Mouse (Mus musculus): ENCODE results near the gene Adamts4. TPM values are rescaled to one million over a fixed set of nuclear protein-coding genes. Genes with fewer than 3 reads are reported as not detected.
"Not testable (repeated sequence)": the region's sequence is repeated elsewhere in the genome, so short reads cannot be mapped to it uniquely, and the experiment has no call there.

The Adamts4 gene
- total RNA-seq, 2 experiments from 2014 or later, result 0.48 to 0.90 TPM

- no peak for DNase-seq (ENCODE audit: low spot score)
Observed at GRCm38 (mm10) chr1:171230215-171230614, 20.0 kb upstream of the Adamts4 start.

GRCm38 (mm10) chr1:171231844-171232243 lies 18.4 kb upstream of the Adamts4 start:
- no peak for DNase-seq (ENCODE audit: low spot score)

GRCm38 (mm10) chr1:171232348-171232747 lies 17.9 kb upstream of the Adamts4 start:
- no peak for DNase-seq (ENCODE audit: low spot score)

GRCm38 (mm10) chr1:171232800-171233730 lies 17.2 kb upstream of the Adamts4 start:
- DNase-seq (ENCODE audit: low spot score), result no peak

- no peak for DNase-seq (ENCODE audit: low spot score)
Observed at GRCm38 (mm10) chr1:171234126-171234525, 16.1 kb upstream of the Adamts4 start, which contains the start of gene Fcer1g. Gene Fcer1g (minus strand): TSS chr1:171234365.

- no peak for DNase-seq (ENCODE audit: low spot score)
Observed at GRCm38 (mm10) chr1:171234538-171234937, 15.7 kb upstream of the Adamts4 start.

- DNase-seq (ENCODE audit: low spot score), result no peak
Observed at GRCm38 (mm10) chr1:171235791-171236190, 14.4 kb upstream of the Adamts4 start.

GRCm38 (mm10) chr1:171237438-171237837 lies 12.8 kb upstream of the Adamts4 start:
- DNase-seq (ENCODE audit: low spot score), result no peak

GRCm38 (mm10) chr1:171238463-171238862 lies 11.8 kb upstream of the Adamts4 start:
- peak; percentile 72 for DNase-seq (ENCODE audit: low spot score)

GRCm38 (mm10) chr1:171239992-171240744 lies 10.1 kb upstream of the Adamts4 start:
- peak; percentile 89 for DNase-seq (ENCODE audit: low spot score)

- no peak for DNase-seq (ENCODE audit: low spot score)
Observed at GRCm38 (mm10) chr1:171240911-171241310, 9.3 kb upstream of the Adamts4 start.

- DNase-seq (ENCODE audit: low spot score), result not testable (repeated sequence)
Observed at GRCm38 (mm10) chr1:171241952-171242351, 8.3 kb upstream of the Adamts4 start.

GRCm38 (mm10) chr1:171245353-171245752 lies 4.9 kb upstream of the Adamts4 start:
- no peak for DNase-seq (ENCODE audit: low spot score)

GRCm38 (mm10) chr1:171246709-171247452 lies 3.3 kb upstream of the Adamts4 start:
- peak; percentile 98 for DNase-seq (ENCODE audit: low spot score)

GRCm38 (mm10) chr1:171247453-171247841 lies 2.8 kb upstream of the Adamts4 start:
- no peak for DNase-seq (ENCODE audit: low spot score)

- DNase-seq (ENCODE audit: low spot score), result no peak
Observed at GRCm38 (mm10) chr1:171247916-171248315, 2.3 kb upstream of the Adamts4 start.

GRCm38 (mm10) chr1:171248386-171249226 lies 1.6 kb upstream of the Adamts4 start:
- DNase-seq (ENCODE audit: low spot score), result no peak

GRCm38 (mm10) chr1:171250680-171251593 lies 716 bp downstream of the Adamts4 start, which contains the start of gene Ndufs2:
Gene Ndufs2 (minus strand): TSS chr1:171251388.
- no peak for DNase-seq (ENCODE audit: low spot score)

GRCm38 (mm10) chr1:171251594-171252324 lies 1.5 kb downstream of the Adamts4 start:
- DNase-seq (ENCODE audit: low spot score), result no peak
